Mouse (Mus musculus): ENCODE results near the gene Neu2. TPM values are rescaled to one million over a fixed set of nuclear protein-coding genes. Genes with fewer than 3 reads are reported as not detected.
A peak's percentile ranks its signal among the peaks of the same experiment; 100 is the strongest.

Gene Neu2
- polyA plus RNA-seq, 1 experiment from 2014 or later: 2.8 TPM

DNA sequence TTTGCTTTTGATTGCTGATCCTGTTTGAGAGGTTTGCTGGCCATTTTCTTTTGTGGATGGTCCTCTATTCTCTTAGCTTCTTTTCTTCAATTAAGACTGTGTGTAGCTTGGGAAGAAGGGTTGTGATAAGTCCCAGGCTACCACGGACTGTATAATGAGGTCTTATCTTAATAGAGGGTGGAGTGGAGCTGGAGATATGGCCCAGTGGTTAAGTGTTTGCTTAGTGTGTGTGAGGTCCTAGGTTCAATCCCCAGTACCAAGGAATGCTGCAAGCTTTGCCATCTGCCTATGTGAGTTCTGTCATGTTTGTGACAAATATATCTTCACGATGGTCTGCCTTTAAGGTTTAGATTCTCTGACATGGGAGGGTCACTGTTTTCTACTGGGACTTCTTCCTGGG, 118.4 kb downstream of the Neu2 start:
- no peak overlapping the region for H3K27ac ChIP-seq (ENCODE audit: low read length)
- no peak overlapping the region for H3K4me2 ChIP-seq (ENCODE audit: low read depth, low read length)
- no peak overlapping the region for H3K4me3 ChIP-seq (replicated peaks; ENCODE audit: low read length)
- no peaks in the 10 kb centered on the region for H3K36me3 ChIP-seq (ENCODE audit: control insufficient read depth, insufficient read depth, low read length)
- no peaks in the 10 kb centered on the region for H3K9me3 ChIP-seq (replicated peaks; ENCODE audit: control insufficient read depth, low read length)
- 0 out of 2 replicates have a peak, but pooled peaks have one; percentile 40 for ATAC-seq (ENCODE audit: insufficient read depth, low FRiP score)
- H3K27me3 ChIP-seq (ENCODE audit: control insufficient read depth, insufficient read depth, low read length): no peaks in the 10 kb centered on the region
- H3K4me1 ChIP-seq (ENCODE audit: control insufficient read depth, insufficient read depth, low read length): no peaks in the 10 kb centered on the region
- 46% methylated on average over 2 of the region's 2 CpGs for WGBS
- H3K9ac ChIP-seq (ENCODE audit: low read length): no peak overlapping the region

DNA sequence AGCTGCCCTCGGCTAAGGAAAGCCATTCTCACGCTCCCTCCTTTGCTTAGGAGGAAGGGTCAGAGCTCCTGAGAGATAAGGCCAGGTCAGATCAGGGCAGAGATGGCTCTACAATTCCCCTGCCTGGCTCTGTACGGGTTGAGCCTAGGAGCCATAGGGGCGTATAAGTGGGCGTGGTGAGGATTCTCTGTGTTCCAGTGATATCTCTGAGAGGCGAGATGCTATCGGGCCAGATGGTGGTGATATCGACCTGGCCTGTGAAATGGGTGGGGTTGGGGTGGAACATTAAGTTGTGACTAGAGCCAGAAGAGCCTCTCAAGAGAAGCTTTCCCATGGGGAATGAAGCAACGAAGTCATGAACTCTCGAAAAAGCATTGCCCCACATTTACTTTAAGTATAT, 121.9 kb downstream of the Neu2 start:
- 72% methylated on average over 10 of the region's 10 CpGs for WGBS
- no peaks in the 10 kb centered on the region for H3K27me3 ChIP-seq (ENCODE audit: control insufficient read depth, insufficient read depth, low read length)
- no peaks in the 10 kb centered on the region for H3K4me1 ChIP-seq (ENCODE audit: control insufficient read depth, insufficient read depth, low read length)
- no peak overlapping the region for H3K9ac ChIP-seq (ENCODE audit: low read length)
- no peak overlapping the region for H3K4me2 ChIP-seq (ENCODE audit: low read depth, low read length)
- H3K9me3 ChIP-seq (replicated peaks; ENCODE audit: control insufficient read depth, low read length): no peaks in the 10 kb centered on the region
- H3K4me3 ChIP-seq (replicated peaks; ENCODE audit: low read length): no peak overlapping the region
- no peak overlapping the region for H3K27ac ChIP-seq (ENCODE audit: low read length)
- H3K36me3 ChIP-seq (ENCODE audit: control insufficient read depth, insufficient read depth, low read length): no peaks in the 10 kb centered on the region
- no peak for ATAC-seq (ENCODE audit: insufficient read depth, low FRiP score)

DNA sequence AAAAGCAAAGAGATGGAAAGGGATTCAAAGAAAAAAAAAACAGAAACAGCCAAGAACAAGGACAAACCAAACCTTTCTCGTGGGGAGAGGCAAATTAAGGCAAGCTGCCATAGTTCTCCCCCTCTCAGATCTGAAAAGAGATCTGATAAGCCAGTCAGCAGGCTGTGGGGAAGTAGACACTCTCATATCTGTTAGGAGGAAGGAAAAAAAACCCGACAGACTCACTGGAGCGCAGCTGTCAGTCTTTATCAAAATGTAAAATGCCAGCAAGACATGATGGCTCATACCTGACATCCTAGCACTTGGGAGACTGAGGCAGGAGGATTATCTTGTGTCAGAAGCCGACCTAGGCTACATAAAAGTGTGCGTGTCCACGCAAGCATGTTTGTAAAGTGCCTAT, 122.5 kb downstream of the Neu2 start:
- 69% methylated on average over 6 of the region's 6 CpGs for WGBS
- Histone ChIP-seq H3K4me3 (replicated peaks; ENCODE audit: low read length) (no peak overlapping the region), H3K27ac (ENCODE audit: low read length) (no peak overlapping the region), H3K4me1 (ENCODE audit: control insufficient read depth, insufficient read depth, low read length) (no peaks in the 10 kb centered on the region), H3K9ac (ENCODE audit: low read length) (no peak overlapping the region), H3K36me3 (ENCODE audit: control insufficient read depth, insufficient read depth, low read length) (no peaks in the 10 kb centered on the region), H3K9me3 (replicated peaks; ENCODE audit: control insufficient read depth, low read length) (no peaks in the 10 kb centered on the region), H3K27me3 (ENCODE audit: control insufficient read depth, insufficient read depth, low read length) (no peaks in the 10 kb centered on the region), H3K4me2 (ENCODE audit: low read depth, low read length) (no peak overlapping the region)
- ATAC-seq (ENCODE audit: insufficient read depth, low FRiP score): no peak

DNA sequence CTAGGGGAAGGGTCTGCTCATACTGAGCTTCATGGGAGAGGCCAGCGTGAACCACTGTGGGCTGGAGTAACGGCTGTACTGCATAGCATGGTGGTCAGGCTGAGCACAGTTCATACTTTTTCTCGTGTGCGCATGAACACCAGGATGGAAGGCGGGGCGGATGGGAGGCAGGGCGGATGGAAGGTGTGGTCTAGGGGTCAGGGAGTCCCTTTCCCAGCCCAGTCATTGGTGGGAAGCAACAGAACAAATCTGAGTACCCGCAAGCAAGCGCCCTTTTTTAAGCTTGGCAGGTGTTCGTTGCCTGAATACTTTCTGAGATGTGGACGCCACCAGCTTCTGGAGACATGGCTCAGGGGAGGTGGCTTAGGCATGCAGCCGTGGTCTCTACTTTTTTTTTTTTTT, 127.0 kb downstream of the Neu2 start:
- no peaks in the 10 kb centered on the region for H3K9me3 ChIP-seq (replicated peaks; ENCODE audit: control insufficient read depth, low read length)
- H3K4me1 ChIP-seq (ENCODE audit: control insufficient read depth, insufficient read depth, low read length): no peaks in the 10 kb centered on the region
- ATAC-seq (ENCODE audit: insufficient read depth, low FRiP score): no peak
- H3K27ac ChIP-seq (ENCODE audit: low read length): no peak overlapping the region
- no peak overlapping the region for H3K4me3 ChIP-seq (replicated peaks; ENCODE audit: low read length)
- no peak overlapping the region for H3K4me2 ChIP-seq (ENCODE audit: low read depth, low read length)
- H3K27me3 ChIP-seq (ENCODE audit: control insufficient read depth, insufficient read depth, low read length): no peaks in the 10 kb centered on the region
- no peaks in the 10 kb centered on the region for H3K36me3 ChIP-seq (ENCODE audit: control insufficient read depth, insufficient read depth, low read length)
- WGBS: 77% methylated on average over 12 of the region's 12 CpGs
- H3K9ac ChIP-seq (ENCODE audit: low read length): no peak overlapping the region

DNA sequence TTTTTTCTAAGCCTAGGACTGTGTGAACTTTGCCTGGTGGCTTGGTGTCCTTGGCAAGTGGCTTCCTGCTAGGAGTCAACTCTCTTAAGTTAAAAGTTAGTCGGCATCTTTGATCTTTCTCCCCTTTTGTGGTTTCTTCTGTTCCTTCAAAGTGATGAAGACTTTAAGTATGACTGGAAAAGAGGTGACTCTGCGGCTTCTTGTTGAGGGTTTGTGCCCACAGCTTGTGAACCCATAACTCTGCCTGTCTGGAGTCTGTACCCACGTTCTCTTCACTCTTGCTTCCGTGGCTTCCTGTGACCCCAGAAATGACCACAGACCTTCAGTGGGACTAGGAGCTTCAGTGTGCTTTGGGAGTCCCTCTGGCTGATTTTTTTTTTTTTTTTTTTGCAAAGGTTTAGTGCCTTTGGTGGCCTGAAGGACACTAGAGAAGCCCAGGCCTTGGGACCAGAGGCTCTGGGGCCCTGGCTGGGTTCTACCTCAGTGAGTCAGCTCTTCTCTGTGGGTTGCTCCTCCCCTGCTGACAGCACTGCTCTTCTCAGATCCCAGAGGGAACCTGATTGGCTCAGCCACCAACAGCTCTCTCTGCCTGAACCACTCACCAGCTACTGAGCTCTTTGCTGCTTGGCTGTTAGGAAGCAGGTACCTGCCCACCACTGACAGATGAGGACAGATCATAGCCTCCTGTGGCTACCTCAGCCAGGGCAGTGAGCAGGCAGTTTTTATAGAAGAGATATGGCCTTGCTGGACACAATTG, 127.6 kb downstream of the Neu2 start:
- no peaks in the 10 kb centered on the region for H3K27me3 ChIP-seq (ENCODE audit: control insufficient read depth, insufficient read depth, low read length)
- no peak overlapping the region for H3K4me3 ChIP-seq (replicated peaks; ENCODE audit: low read length)
- H3K9me3 ChIP-seq (replicated peaks; ENCODE audit: control insufficient read depth, low read length): no peaks in the 10 kb centered on the region
- ATAC-seq (ENCODE audit: insufficient read depth, low FRiP score): peak; percentile 85
- WGBS: 84% methylated on average over 4 of the region's 4 CpGs
- H3K36me3 ChIP-seq (ENCODE audit: control insufficient read depth, insufficient read depth, low read length): no peaks in the 10 kb centered on the region
- no peak overlapping the region for H3K27ac ChIP-seq (ENCODE audit: low read length)
- no peak overlapping the region for H3K9ac ChIP-seq (ENCODE audit: low read length)
- H3K4me1 ChIP-seq (ENCODE audit: control insufficient read depth, insufficient read depth, low read length): no peaks in the 10 kb centered on the region
- no peak overlapping the region for H3K4me2 ChIP-seq (ENCODE audit: low read depth, low read length)

DNA sequence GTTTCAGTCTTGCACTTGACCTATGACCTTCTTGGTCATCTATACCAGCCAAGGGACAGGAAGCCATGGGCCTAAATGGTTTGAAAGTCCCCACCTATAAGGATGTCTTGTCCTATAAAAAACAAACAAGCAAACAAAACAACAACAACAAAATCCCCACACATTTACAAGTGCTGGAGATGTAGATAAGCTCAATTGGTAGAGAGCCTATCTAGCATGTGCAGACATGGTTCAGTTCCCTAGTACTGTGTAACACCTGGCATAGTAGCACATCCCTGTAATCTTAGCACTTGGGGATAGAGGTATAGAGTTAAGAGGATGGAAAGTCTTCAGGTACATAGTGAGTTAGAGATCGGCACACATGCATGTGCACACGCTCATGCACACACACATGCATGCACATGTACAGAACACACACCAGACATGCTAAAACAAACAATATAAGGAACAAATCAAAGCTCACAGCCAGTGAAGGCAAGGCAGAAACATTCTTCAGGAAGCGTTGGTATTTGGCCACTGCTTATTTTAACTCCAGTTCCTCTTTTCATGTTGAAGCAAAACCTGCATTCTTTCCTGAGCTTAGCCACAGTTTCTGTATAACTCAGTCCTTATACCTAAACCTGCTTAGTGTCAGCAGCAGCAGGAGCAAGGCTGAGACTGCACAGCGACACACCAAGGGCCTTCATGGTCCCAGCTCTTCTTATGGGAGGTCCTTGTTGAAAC, 128.3 kb downstream of the Neu2 start:
- H3K27me3 ChIP-seq (ENCODE audit: control insufficient read depth, insufficient read depth, low read length): no peaks in the 10 kb centered on the region
- H3K9ac ChIP-seq (ENCODE audit: low read length): no peak overlapping the region
- peak; percentile 57; the same call in 1 of the 2 replicates for ATAC-seq (ENCODE audit: insufficient read depth, low FRiP score)
- 74% methylated on average over 4 of the region's 4 CpGs for WGBS
- no peak overlapping the region for H3K27ac ChIP-seq (ENCODE audit: low read length)
- no peak overlapping the region for H3K4me3 ChIP-seq (replicated peaks; ENCODE audit: low read length)
- H3K36me3 ChIP-seq (ENCODE audit: control insufficient read depth, insufficient read depth, low read length): no peaks in the 10 kb centered on the region
- H3K9me3 ChIP-seq (replicated peaks; ENCODE audit: control insufficient read depth, low read length): no peaks in the 10 kb centered on the region
- H3K4me2 ChIP-seq (ENCODE audit: low read depth, low read length): no peak overlapping the region
- no peaks in the 10 kb centered on the region for H3K4me1 ChIP-seq (ENCODE audit: control insufficient read depth, insufficient read depth, low read length)

DNA sequence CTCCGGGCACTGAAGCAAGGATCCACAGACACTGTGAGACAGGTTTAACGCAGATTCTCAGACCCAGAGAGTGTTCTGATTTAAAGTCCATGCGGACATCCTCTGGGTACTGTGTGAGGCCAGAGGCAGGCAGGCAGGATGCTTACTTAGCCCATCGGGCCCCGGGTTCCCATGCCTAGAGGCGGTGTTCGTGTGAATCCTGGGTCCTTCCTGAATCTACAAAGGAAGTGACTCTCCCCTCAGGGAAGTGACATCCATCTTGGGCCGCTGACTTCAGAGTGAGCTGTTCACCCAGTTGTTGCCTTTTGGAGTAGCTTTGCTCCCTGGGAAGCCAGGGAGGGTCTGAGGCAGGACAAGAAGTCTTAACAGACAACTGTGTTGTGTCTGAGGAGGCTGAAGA, 130.0 kb downstream of the Neu2 start:
- no peak for ATAC-seq (ENCODE audit: insufficient read depth, low FRiP score)
- Histone ChIP-seq H3K9ac (ENCODE audit: low read length) (no peak overlapping the region), H3K27me3 (ENCODE audit: control insufficient read depth, insufficient read depth, low read length) (no peaks in the 10 kb centered on the region), H3K4me2 (ENCODE audit: low read depth, low read length) (no peak overlapping the region), H3K4me3 (replicated peaks; ENCODE audit: low read length) (no peak overlapping the region), H3K36me3 (ENCODE audit: control insufficient read depth, insufficient read depth, low read length) (no peaks in the 10 kb centered on the region), H3K4me1 (ENCODE audit: control insufficient read depth, insufficient read depth, low read length) (no peaks in the 10 kb centered on the region), H3K9me3 (replicated peaks; ENCODE audit: control insufficient read depth, low read length) (no peaks in the 10 kb centered on the region), H3K27ac (ENCODE audit: low read length) (peak overlapping the region; percentile 66)
- 78% methylated on average over 8 of the region's 8 CpGs for WGBS

DNA sequence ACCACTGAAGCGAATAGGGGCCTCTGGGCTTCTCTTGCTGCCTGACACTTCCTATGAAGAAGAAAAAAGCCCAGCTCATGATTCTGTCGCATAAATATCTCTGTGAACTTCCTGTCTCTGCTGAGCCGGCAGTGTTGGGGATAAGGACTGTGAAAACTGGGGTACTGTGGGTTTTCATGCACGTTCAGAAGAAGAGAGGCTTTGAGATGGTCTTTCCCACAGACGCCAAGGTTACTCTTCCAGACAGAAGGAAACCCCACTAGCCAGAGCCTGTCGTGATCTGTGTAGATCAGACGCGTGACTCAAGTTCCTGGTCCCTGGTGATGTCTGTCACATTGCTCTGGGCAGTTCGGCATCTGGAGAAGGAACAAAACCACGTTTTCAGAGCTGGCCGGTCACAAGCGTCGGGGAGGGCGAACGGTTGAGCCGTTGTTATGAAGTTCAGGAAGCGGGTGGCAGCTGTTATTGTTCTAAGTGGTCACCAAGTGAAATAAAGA, 130.5 kb downstream of the Neu2 start:
- 60% methylated on average over 17 of the region's 17 CpGs for WGBS
- Histone ChIP-seq H3K9ac (ENCODE audit: low read length) (no peak overlapping the region), H3K4me3 (replicated peaks; ENCODE audit: low read length) (no peak overlapping the region), H3K36me3 (ENCODE audit: control insufficient read depth, insufficient read depth, low read length) (no peaks in the 10 kb centered on the region), H3K4me1 (ENCODE audit: control insufficient read depth, insufficient read depth, low read length) (no peaks in the 10 kb centered on the region), H3K27me3 (ENCODE audit: control insufficient read depth, insufficient read depth, low read length) (no peaks in the 10 kb centered on the region), H3K27ac (ENCODE audit: low read length) (peak overlapping the region; percentile 66), H3K4me2 (ENCODE audit: low read depth, low read length) (no peak overlapping the region), H3K9me3 (replicated peaks; ENCODE audit: control insufficient read depth, low read length) (no peaks in the 10 kb centered on the region)
- no peak for ATAC-seq (ENCODE audit: insufficient read depth, low FRiP score)

DNA sequence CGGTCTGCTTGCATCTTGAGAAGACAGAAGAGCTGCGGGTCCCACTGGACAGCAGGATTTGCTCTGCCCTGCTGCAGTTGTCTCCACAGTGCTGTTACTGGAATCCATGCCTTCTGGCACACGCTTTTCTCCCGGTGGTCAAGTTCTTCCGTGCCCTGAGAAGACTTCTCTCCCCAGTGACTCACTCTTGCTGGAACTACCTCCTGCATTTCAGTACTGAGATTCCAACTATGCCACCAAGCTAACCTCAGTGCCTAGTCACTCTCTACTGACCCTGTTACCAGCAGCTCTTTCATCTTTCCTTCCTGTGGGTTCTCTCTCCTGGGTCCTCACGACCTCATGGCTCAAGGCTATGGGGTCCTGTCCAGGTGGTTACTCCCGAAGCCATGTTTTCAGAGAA, 133.3 kb downstream of the Neu2 start:
- Histone ChIP-seq H3K36me3 (ENCODE audit: control insufficient read depth, insufficient read depth, low read length) (no peaks in the 10 kb centered on the region), H3K4me1 (ENCODE audit: control insufficient read depth, insufficient read depth, low read length) (no peaks in the 10 kb centered on the region), H3K4me3 (replicated peaks; ENCODE audit: low read length) (no peak overlapping the region), H3K27me3 (ENCODE audit: control insufficient read depth, insufficient read depth, low read length) (no peaks in the 10 kb centered on the region), H3K4me2 (ENCODE audit: low read depth, low read length) (no peak overlapping the region), H3K27ac (ENCODE audit: low read length) (no peak overlapping the region), H3K9ac (ENCODE audit: low read length) (no peak overlapping the region), H3K9me3 (replicated peaks; ENCODE audit: control insufficient read depth, low read length) (no peaks in the 10 kb centered on the region)
- 86% methylated on average over 7 of the region's 7 CpGs for WGBS
- ATAC-seq (ENCODE audit: insufficient read depth, low FRiP score): no peak
